Mouse (Mus musculus) urinary bladder, adult 18-20 months (tissue): ENCODE measurements around the gene Gm5901.
A peak's percentile ranks its signal among the peaks of the same experiment; 100 is the strongest.

Source experiments
- DNase-seq, 2 experiments: peaks; one replicate each; pipeline ENCODE4 v3.0.0; 2022; ENCODE audit warnings: low spot score in 2 of 2, mixed read lengths in 2 of 2

Gene Gm5901

DNA sequence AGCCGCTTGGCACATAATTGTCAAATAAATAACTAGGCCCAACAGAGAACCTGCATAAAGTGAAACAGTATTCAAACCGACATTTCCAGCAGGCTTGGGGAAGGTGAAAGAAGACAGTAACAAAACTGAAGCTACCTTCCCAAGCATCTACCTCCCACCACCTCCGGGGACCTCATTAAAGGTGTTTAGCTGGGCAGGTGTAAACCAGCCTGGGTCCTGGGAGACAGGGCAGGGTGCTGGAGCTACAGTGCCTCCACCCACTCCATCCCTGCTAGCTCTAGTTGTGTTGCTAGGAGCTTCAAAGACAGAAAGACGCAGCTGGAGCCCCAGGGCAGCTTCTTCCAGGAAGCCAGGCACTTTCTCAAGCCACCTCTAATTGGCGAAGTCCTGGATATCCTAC, 29.4 kb downstream of the Gm5901 start, which contains the start of gene Cnga4:
TSS of gene Cnga4 (plus strand) at position 301 of the 400 bp plus-strand sequence.
- DNase-seq, result no peak

DNA sequence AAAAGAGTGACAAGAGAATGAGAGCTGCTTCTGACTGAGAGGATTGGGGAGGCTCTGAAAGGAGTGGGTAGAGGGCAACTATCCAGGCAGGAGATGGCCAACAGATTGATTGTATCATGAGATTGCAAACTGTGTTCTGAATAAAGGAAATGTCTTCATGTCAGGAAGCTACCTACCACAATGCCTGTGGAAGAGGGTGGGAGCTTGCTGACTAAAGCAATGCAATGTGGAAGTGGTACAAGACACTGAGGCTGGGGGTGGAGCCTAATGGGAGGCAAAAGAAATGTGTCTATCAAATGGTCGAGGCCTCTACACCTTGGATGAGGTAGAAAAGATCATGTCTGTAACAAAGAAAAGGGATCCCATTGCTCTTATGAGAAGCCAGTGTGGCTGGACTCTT, 31.5 kb downstream of the Gm5901 start:
- no peak for DNase-seq

DNA sequence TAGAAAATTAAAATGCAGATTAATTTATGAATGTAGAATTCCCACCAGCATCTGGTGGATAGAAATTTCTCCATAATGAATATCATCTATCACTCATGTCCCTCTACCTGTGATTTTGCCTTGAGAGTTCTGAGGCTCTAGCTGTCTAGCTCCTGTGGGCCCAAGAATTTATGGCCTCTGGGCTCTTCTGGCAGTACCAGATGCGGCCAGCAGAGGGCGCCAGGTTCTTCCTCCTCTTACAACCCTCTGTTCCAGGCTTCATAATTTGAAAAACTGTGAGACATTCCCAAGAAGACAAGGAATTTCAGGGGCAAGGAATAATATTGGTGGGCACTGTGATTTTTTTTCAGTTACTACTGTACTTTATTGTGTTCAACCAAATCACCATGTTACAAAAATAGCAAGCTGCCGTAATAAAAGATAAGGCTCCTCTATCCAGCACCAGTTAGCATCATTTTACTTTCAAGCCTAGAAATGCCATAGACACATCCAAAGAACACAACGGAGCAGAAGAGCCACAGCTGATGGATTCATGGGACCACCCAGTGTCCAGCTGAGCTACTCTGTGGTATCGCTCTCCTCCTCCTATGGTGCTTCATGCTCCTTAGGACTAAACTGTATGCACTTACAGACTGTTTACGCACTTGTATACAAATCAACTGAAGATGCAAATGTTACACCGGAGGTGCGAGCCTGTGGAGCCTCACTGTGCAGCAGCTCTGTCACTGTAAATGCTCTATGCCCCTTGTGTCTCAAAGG, 37.2 kb downstream of the Gm5901 start:
- DNase-seq, result peak; percentile 31 to 74

DNA sequence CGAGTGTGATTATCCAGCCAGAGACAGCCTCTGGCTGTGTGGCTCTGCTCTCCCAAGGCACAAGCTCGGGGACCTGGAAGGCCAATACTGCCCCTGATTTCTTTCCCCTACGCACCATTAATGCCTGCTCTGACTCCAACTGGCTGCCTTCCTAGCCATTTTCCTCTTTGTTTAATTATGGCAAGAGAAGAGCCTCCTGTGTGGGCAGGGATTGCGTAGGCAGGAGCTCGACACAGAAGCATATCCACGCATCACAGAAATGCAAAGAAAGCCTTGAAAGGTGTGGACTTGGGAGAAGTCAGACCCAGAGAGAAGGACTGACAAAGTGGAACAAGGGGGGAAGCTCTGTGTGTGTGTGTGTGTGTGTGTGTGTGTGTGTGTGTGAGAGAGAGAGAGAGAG, 39.5 kb downstream of the Gm5901 start:
- DNase-seq, result no peak

DNA sequence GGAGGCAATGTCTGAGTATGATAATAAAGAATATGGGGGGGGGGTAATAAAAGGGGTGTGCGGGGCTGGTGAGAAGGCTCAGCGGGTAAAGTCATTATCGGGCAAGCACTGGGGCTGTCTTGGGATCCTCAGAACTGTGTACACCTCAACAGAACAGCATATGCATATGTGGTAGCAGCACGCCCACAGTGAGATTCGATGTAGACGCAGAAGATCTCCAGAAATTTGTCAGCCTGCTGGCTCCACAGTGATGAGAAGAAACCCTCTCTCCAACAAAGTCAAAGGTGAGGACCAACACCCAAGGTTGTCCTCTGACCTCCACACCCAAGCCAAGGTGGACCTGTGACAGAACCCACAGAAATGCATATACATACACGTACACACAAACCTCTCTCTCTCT, 41.7 kb downstream of the Gm5901 start:
- DNase-seq, result no peak

DNA sequence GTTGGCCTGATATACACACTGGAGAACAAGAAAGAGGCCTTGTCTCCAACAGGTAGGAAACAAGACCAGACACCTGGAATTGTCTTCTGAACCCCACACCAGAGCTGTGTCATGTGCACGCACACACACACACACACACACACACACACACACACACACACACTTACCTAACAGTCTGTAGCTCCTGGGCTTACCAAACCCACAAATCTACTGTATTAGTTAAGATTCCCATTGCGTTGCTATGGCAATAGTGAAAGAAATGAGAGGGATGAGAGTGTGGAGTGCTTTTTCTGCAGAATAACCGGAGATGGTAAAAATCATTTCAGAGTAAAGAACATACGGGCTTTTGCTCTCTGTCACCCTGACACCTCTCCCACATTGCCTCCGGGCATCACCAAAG, 43.3 kb downstream of the Gm5901 start:
- no peak for DNase-seq

DNA sequence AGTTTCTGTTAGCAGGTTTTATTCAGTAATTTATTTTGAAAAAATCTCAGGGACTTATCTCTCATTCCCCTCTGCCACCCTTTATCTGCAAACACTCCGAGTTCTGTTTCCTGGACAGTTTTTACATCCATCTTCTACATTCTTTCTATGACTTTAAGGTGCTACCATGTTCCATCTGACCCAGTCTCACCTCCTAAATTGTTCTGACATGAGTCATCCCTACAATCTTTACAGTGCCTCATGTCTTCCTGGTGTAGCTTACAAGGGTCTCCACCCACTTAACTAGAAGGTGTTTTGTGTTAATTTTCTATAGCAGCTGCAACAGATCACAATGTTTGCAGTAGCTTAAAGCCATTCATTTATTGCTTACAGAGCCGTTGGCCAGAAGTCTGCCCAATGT, 46.1 kb downstream of the Gm5901 start:
- DNase-seq, result no peak

DNA sequence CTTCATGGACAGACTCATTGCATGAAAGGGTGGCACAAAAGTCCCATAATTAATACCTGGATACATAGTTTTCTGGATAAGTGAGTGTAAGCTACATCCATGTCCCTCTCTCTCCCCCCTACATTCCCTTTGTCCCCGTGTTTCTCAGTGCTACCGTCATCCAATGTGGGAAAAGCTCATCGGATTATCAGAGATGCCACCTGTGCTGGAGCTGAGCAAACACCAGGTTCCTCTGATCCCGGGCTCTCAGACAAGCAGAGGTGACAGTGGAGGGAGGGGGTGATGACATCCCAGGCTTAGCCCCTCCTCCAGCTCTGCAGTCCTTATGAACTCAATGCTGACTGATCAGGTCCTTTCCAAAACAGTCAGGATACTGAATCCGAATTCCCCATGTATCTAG, 49.5 kb downstream of the Gm5901 start:
- no peak for DNase-seq

DNA sequence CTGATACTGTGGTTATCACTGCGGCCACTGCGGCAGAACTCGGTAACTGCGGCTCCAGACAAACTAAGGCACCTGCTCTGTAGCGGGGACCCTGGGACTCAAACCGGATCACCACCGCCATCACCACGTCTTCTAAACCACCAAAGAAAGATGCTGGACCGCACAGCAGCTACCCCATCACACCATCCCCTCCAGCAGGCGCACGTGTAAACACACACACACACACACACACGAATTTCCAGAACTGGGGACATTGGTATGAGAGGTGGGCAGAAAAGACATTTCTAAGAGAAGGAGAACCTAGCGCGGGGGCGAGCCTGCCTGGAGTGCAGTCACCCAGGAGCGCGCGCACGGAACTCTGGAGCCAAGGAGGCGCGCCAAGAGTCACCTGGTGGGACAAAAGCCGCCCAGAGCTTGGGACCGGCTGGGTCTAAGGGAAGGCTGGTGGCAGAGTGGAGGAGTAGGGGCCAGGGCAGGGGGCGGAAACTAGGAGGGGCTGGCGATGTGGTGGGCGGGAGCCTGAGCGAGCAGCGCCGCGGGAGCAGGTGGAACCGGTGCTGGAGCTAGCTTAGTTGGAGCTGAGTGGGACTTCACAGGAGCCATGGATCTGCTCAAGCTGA, 50.7 kb downstream of the Gm5901 start, which contains the start of gene Cckbr:
TSS of gene Cckbr (plus strand) at position 308 of the 620 bp plus-strand sequence.
- no peak for DNase-seq

DNA sequence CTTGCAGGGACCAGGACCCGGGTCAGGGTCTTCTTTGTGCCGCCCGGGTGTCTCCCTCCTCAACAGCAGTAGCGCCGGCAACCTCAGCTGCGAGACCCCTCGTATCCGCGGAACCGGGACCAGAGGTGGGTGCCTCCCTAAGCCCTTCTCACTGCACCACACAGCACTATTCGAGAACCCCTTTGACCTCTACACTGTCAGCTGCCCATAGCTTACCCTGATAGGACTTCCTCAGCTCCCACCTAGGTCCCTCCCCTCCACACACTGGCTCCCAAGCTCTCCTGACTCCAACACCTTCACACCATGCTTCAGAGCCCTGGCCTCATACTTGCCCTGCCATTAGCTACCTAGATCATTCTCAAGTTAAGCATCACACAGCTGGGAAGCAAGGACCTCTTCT, 51.2 kb downstream of the Gm5901 start:
- no peak for DNase-seq
